In genomic region chr15:89175411-89176155, GRCm38 (mm10) we compare ENCODE assay signal across 12 mouse cellular contexts. TPM values are rescaled to one million over a fixed set of nuclear protein-coding genes. Genes with fewer than 3 reads are reported as not detected.
DNase-seq lines count a peak whose midpoint lies in the region; ATAC-seq and TF ChIP-seq lines count a peak whose summit lies in the region.
"Had no signal": no experiment of that assay in that cellular context is flagged by ENCODE, and none has a peak within 500 bp of the region (broad histone marks: within the 10 kb centered on the region; RNA-seq: fewer than 3 reads in every experiment).

No protein-coding gene starts in this region.

- H3K36me3 ChIP-seq in forebrain, embryonic 13.5 days (ENCODE audit: poor library complexity, severe bottlenecking) = peaks cover 4% of the 10 kb centered on the region; the same call in 1 of the 2 replicates
- H3K36me3 ChIP-seq in forebrain, embryonic 10.5 days (replicated peaks) = peaks cover 35% of the 10 kb centered on the region
- no peaks in the 10 kb centered on the region for H3K36me3 ChIP-seq in limb, embryonic 12.5 days
- H3K36me3 ChIP-seq in limb, embryonic 10.5 days = peaks cover 20% of the 10 kb centered on the region; the same call in 1 of the 2 replicates
- H3K36me3 ChIP-seq in limb, embryonic 13.5 days = no peaks in the 10 kb centered on the region

- peak overlapping the region; percentile 85 for H3K4me2 ChIP-seq in forebrain, embryonic 13.5 days
- H3K4me2 ChIP-seq in limb, embryonic 12.5 days = no peak overlapping the region
- peak overlapping the region; percentile 19; the same call in 1 of the 2 replicates for H3K4me2 ChIP-seq in limb, embryonic 13.5 days (replicated peaks)

- H3K4me1 ChIP-seq in forebrain, embryonic 13.5 days = peaks cover 93% of the 10 kb centered on the region
- peaks cover 98% of the 10 kb centered on the region for H3K4me1 ChIP-seq in forebrain, embryonic 10.5 days
- H3K4me1 ChIP-seq in limb, embryonic 12.5 days (replicated peaks) = peaks cover 89% of the 10 kb centered on the region
- peaks cover 92% of the 10 kb centered on the region for H3K4me1 ChIP-seq in limb, embryonic 10.5 days
- H3K4me1 ChIP-seq in bone marrow macrophage, adult 2 months (ENCODE audit: control insufficient read depth, insufficient read depth, low read length) = peaks cover 55% of the 10 kb centered on the region
- H3K4me1 ChIP-seq in limb, embryonic 13.5 days = peaks cover 88% of the 10 kb centered on the region

- no peak for TF ChIP-seq POLR2A in bone marrow macrophage, adult 2 months (IDR thresholded peaks at IDR 0.05; ENCODE audit: borderline replicate concordance, low read depth, low read length)

- H3K9me3 ChIP-seq in forebrain, embryonic 13.5 days (replicated peaks) = no peaks in the 10 kb centered on the region
- H3K9me3 ChIP-seq in forebrain, embryonic 10.5 days = no peaks in the 10 kb centered on the region
- no peaks in the 10 kb centered on the region for H3K9me3 ChIP-seq in limb, embryonic 12.5 days
- no peaks in the 10 kb centered on the region for H3K9me3 ChIP-seq in limb, embryonic 10.5 days (replicated peaks)
- no peaks in the 10 kb centered on the region for H3K9me3 ChIP-seq in limb, embryonic 13.5 days

- DNase-seq in forebrain, embryonic 10.5 days (ENCODE audit: extremely low spot score, low spot score) = no peak
- no peak for DNase-seq in limb, embryonic 10.5 days (ENCODE audit: low spot score)
- DNase-seq in layer of hippocampus, adult 11-12 months (ENCODE audit: low spot score) = no peak
- DNase-seq in urinary bladder, postnatal 4 days (ENCODE audit: low spot score in 2 of 2) = no peak
- DNase-seq: adrenal gland, postnatal 10 days; cerebellum, adult 8-10 months; gastrocnemius, postnatal 10 days; right cerebral cortex, postnatal 25 days had no signal

- 62% methylated on average over 13 of the region's 13 CpGs for WGBS in forebrain, embryonic 13.5 days
- WGBS in forebrain, embryonic 10.5 days = 88% methylated on average over 13 of the region's 13 CpGs
- 82% methylated on average over 13 of the region's 13 CpGs for WGBS in limb, embryonic 12.5 days
- WGBS in limb, embryonic 10.5 days = 87% methylated on average over 13 of the region's 13 CpGs
- 64% methylated on average over 13 of the region's 13 CpGs for WGBS in limb, embryonic 13.5 days

- ATAC-seq in forebrain, embryonic 13.5 days = no peak
- ATAC-seq in limb, embryonic 12.5 days (ENCODE audit: insufficient number of reproducible peaks, insufficient read depth, low FRiP score, low TSS enrichment, low read depth) = no peak
- ATAC-seq in limb, embryonic 13.5 days (ENCODE audit: low FRiP score, low read depth) = no peak

- no peaks in the 10 kb centered on the region for H3K27me3 ChIP-seq in forebrain, embryonic 13.5 days
- no peaks in the 10 kb centered on the region for H3K27me3 ChIP-seq in forebrain, embryonic 10.5 days (ENCODE audit: poor library complexity, severe bottlenecking)
- no peaks in the 10 kb centered on the region for H3K27me3 ChIP-seq in limb, embryonic 12.5 days
- H3K27me3 ChIP-seq in limb, embryonic 10.5 days (ENCODE audit: low read depth, poor library complexity, severe bottlenecking) = no peaks in the 10 kb centered on the region
- no peaks in the 10 kb centered on the region for H3K27me3 ChIP-seq in limb, embryonic 13.5 days

- no peak overlapping the region for H3K4me3 ChIP-seq in forebrain, embryonic 13.5 days
- no peak overlapping the region for H3K4me3 ChIP-seq in forebrain, embryonic 10.5 days
- H3K4me3 ChIP-seq in limb, embryonic 12.5 days (replicated peaks) = no peak overlapping the region
- no peak overlapping the region; the same call in 1 of the 2 replicates for H3K4me3 ChIP-seq in limb, embryonic 10.5 days
- no peak overlapping the region for H3K4me3 ChIP-seq in bone marrow macrophage, adult 2 months (ENCODE audit: insufficient read depth, low read length)
- H3K4me3 ChIP-seq in limb, embryonic 13.5 days = no peak overlapping the region

- peak overlapping the region; percentile 26; the same call in 1 of the 2 replicates for H3K27ac ChIP-seq in forebrain, embryonic 13.5 days
- H3K27ac ChIP-seq in forebrain, embryonic 10.5 days = no peak overlapping the region
- 0 out of 2 replicates have a peak overlapping the region, but pooled peaks have one; percentile 23 for H3K27ac ChIP-seq in limb, embryonic 12.5 days
- no peak overlapping the region for H3K27ac ChIP-seq in limb, embryonic 10.5 days
- H3K27ac ChIP-seq in bone marrow macrophage, adult 2 months (ENCODE audit: insufficient read depth, low read depth, low read length) = peak overlapping the region; percentile 24; the same call in 1 of the 2 replicates
- peak overlapping the region; percentile 22; the same call in 1 of the 2 replicates for H3K27ac ChIP-seq in limb, embryonic 13.5 days

- H3K9ac ChIP-seq in forebrain, embryonic 13.5 days = no peak overlapping the region
- no peak overlapping the region for H3K9ac ChIP-seq in limb, embryonic 12.5 days (replicated peaks)
- no peak overlapping the region for H3K9ac ChIP-seq in limb, embryonic 13.5 days

- no peak for TF ChIP-seq CTCF in bone marrow macrophage, adult 2 months (IDR thresholded peaks at IDR 0.05; ENCODE audit: low read depth, low read length)

RNA-seq across cellular contexts. Expression of gene Plxnb2, which starts 5.0 kb away (rescaled TPM):
- polyA plus RNA-seq in forebrain, embryonic 13.5 days (2015; fragmentation: Nextera tagmentation; extraction: Ambion mirVana) = 101 and 130 TPM in 2 replicates
- polyA plus RNA-seq in forebrain, embryonic 10.5 days (2016; fragmentation: Nextera tagmentation; extraction: Ambion mirVana) = 144 and 155 TPM in 2 replicates
- polyA plus RNA-seq in limb, embryonic 12.5 days (2016; fragmentation: Nextera tagmentation; extraction: Ambion mirVana) = 157 and 170 TPM in 2 replicates
- polyA plus RNA-seq in limb, embryonic 10.5 days (2016; fragmentation: Nextera tagmentation; extraction: Ambion mirVana) = 147 and 162 TPM in 2 replicates
- 432 and 457 TPM in 2 replicates for polyA plus RNA-seq in bone marrow macrophage, adult 2 months (2012; ENCODE audit: insufficient read depth, insufficient read length, missing spikeins)
- polyA plus RNA-seq in limb, embryonic 13.5 days (2015; fragmentation: Nextera tagmentation; extraction: Ambion mirVana) = 130 and 144 TPM in 2 replicates

RNA-seq across cellular contexts. Expression of gene Dennd6b, which starts 20.7 kb away (rescaled TPM):
- polyA plus RNA-seq in forebrain, embryonic 13.5 days (2015; fragmentation: Nextera tagmentation; extraction: Ambion mirVana) = 40.7 and 47.7 TPM in 2 replicates
- 26.4 and 27.7 TPM in 2 replicates for polyA plus RNA-seq in forebrain, embryonic 10.5 days (2016; fragmentation: Nextera tagmentation; extraction: Ambion mirVana)
- 30.1 and 31.2 TPM in 2 replicates for polyA plus RNA-seq in limb, embryonic 12.5 days (2016; fragmentation: Nextera tagmentation; extraction: Ambion mirVana)
- polyA plus RNA-seq in limb, embryonic 10.5 days (2016; fragmentation: Nextera tagmentation; extraction: Ambion mirVana) = 21.2 and 27.5 TPM in 2 replicates
- 3.4 and 3.8 TPM in 2 replicates for polyA plus RNA-seq in bone marrow macrophage, adult 2 months (2012; ENCODE audit: insufficient read depth, insufficient read length, missing spikeins)
- 22.8 and 25.8 TPM in 2 replicates for polyA plus RNA-seq in limb, embryonic 13.5 days (2015; fragmentation: Nextera tagmentation; extraction: Ambion mirVana)

RNA-seq across cellular contexts. Expression of gene Mapk11, which starts 26.2 kb away (rescaled TPM):
- 43.0 and 45.5 TPM in 2 replicates for polyA plus RNA-seq in forebrain, embryonic 13.5 days (2015; fragmentation: Nextera tagmentation; extraction: Ambion mirVana)
- 35.7 and 36.3 TPM in 2 replicates for polyA plus RNA-seq in forebrain, embryonic 10.5 days (2016; fragmentation: Nextera tagmentation; extraction: Ambion mirVana)
- polyA plus RNA-seq in limb, embryonic 12.5 days (2016; fragmentation: Nextera tagmentation; extraction: Ambion mirVana) = 13.6 and 14.4 TPM in 2 replicates
- 20.3 and 21.8 TPM in 2 replicates for polyA plus RNA-seq in limb, embryonic 10.5 days (2016; fragmentation: Nextera tagmentation; extraction: Ambion mirVana)
- 2.2 and 2.7 TPM in 2 replicates for polyA plus RNA-seq in bone marrow macrophage, adult 2 months (2012; ENCODE audit: insufficient read depth, insufficient read length, missing spikeins)
- 8.4 and 10.4 TPM in 2 replicates for polyA plus RNA-seq in limb, embryonic 13.5 days (2015; fragmentation: Nextera tagmentation; extraction: Ambion mirVana)

RNA-seq across cellular contexts. Expression of gene Mapk12, which starts 35.1 kb away (rescaled TPM):
- 9.1 and 11.7 TPM in 2 replicates for polyA plus RNA-seq in forebrain, embryonic 13.5 days (2015; fragmentation: Nextera tagmentation; extraction: Ambion mirVana)
- 34.9 and 38.4 TPM in 2 replicates for polyA plus RNA-seq in forebrain, embryonic 10.5 days (2016; fragmentation: Nextera tagmentation; extraction: Ambion mirVana)
- 8.9 and 9.3 TPM in 2 replicates for polyA plus RNA-seq in limb, embryonic 12.5 days (2016; fragmentation: Nextera tagmentation; extraction: Ambion mirVana)
- polyA plus RNA-seq in limb, embryonic 10.5 days (2016; fragmentation: Nextera tagmentation; extraction: Ambion mirVana) = 21.5 and 26.4 TPM in 2 replicates
- polyA plus RNA-seq in bone marrow macrophage, adult 2 months (2012; ENCODE audit: insufficient read depth, insufficient read length, missing spikeins) = not detected in 2 replicates
- polyA plus RNA-seq in limb, embryonic 13.5 days (2015; fragmentation: Nextera tagmentation; extraction: Ambion mirVana) = 6.4 and 6.5 TPM in 2 replicates

RNA-seq across cellular contexts. Expression of gene Ppp6r2, which starts 35.8 kb away (rescaled TPM):
- polyA plus RNA-seq in forebrain, embryonic 13.5 days (2015; fragmentation: Nextera tagmentation; extraction: Ambion mirVana) = 68.5 and 71.7 TPM in 2 replicates
- polyA plus RNA-seq in forebrain, embryonic 10.5 days (2016; fragmentation: Nextera tagmentation; extraction: Ambion mirVana) = 24.2 and 28.8 TPM in 2 replicates
- polyA plus RNA-seq in limb, embryonic 12.5 days (2016; fragmentation: Nextera tagmentation; extraction: Ambion mirVana) = 30.5 and 33.3 TPM in 2 replicates
- polyA plus RNA-seq in limb, embryonic 10.5 days (2016; fragmentation: Nextera tagmentation; extraction: Ambion mirVana) = 15.4 and 21.2 TPM in 2 replicates
- polyA plus RNA-seq in bone marrow macrophage, adult 2 months (2012; ENCODE audit: insufficient read depth, insufficient read length, missing spikeins) = 31.6 and 32.7 TPM in 2 replicates
- 31.8 and 36.3 TPM in 2 replicates for polyA plus RNA-seq in limb, embryonic 13.5 days (2015; fragmentation: Nextera tagmentation; extraction: Ambion mirVana)

Comparison
In these comparisons a context has a peak if more than half of its experiments do, and no peak if none do; other contexts are left out.
1. H3K27ac ChIP-seq: peak in forebrain, embryonic 13.5 days (single experiment), limb, embryonic 12.5 days (single experiment), bone marrow macrophage, adult 2 months (single experiment) and limb, embryonic 13.5 days (single experiment); none in forebrain, embryonic 10.5 days (single experiment) and limb, embryonic 10.5 days (single experiment).